Mouse (Mus musculus) ES-Bruce4 (cell line): ENCODE data around the gene Tmed9.
"Not testable (repeated sequence)": the region's sequence is repeated elsewhere in the genome, so short reads cannot be mapped to it uniquely, and the experiment has no call there.

Experiments used
- CTCF ChIP-seq: IDR thresholded peaks from one replicate; pipeline ENCODE4 v1.8.1; 2011; ENCODE audit warnings: low read depth, low read length
- EP300 ChIP-seq: IDR thresholded peaks from 2 replicates; pipeline ENCODE4 v1.6.1; 2011; ENCODE audit warnings: low read depth, low read length; ENCODE audit not compliant: insufficient read depth
- POLR2A ChIP-seq: IDR thresholded peaks from one replicate; pipeline ENCODE4 v1.8.1; 2011; ENCODE audit warnings: low read length; ENCODE audit not compliant: insufficient read depth

DNA sequence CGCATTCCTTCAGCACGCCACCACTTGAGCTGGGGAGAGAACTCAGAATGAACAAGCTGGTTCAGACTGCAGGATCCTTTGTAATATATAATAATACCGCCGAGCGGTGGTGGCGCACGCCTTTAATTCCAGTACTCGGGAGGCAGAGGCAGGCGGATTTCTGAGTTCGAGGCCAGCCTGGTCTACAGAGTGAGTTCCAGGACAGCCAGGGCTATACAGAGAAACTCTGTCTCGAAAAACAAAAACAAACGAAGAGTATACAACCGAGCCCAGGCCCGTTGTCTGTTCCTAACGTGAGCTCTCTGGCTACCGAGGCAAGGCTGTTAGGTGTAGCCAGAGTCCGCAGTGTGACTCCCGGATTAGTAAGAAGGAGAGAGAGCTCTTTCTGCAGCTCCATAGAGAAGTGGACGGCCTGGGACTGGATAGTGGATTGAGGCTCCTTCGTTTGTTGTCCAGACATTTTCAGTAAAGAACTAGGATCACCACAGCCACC, 48.7 kb downstream of the Tmed9 start:
- not testable (repeated sequence) for TF ChIP-seq POLR2A, CTCF, EP300
